Mouse (Mus musculus) frontal cortex, postnatal 36 days (tissue): ENCODE data around the gene Phf12.

Experiments used
- DNase-seq, 2 experiments: peaks; one replicate each; pipeline ENCODE4 v3.0.0; 2022; ENCODE audit warnings: low spot score in 2 of 2

Phf12 gene

GRCm38 (mm10) chr11:77970718-77971117 lies 11.8 kb upstream of the Phf12 start:
- no peak for DNase-seq

GRCm38 (mm10) chr11:77973520-77973919 lies 9.0 kb upstream of the Phf12 start:
- DNase-seq, result no peak

- DNase-seq, result no peak
Measured at GRCm38 (mm10) chr11:77974325-77974724, 8.2 kb upstream of the Phf12 start.

- DNase-seq, result no peak
Measured at GRCm38 (mm10) chr11:77975873-77976272, 6.7 kb upstream of the Phf12 start.

GRCm38 (mm10) chr11:77978161-77978560 lies 4.4 kb upstream of the Phf12 start:
- no peak for DNase-seq

- DNase-seq, result no peak
Measured at GRCm38 (mm10) chr11:77979221-77979809, 3.2 kb upstream of the Phf12 start.

GRCm38 (mm10) chr11:77980281-77981204 lies 2.0 kb upstream of the Phf12 start:
- peak; percentile 43 to 67 for DNase-seq

GRCm38 (mm10) chr11:77981609-77982440 lies 729 bp upstream of the Phf12 start:
- DNase-seq, result peak; percentile 96 to 99

GRCm38 (mm10) chr11:77983191-77983936 lies 810 bp downstream of the Phf12 start:
- DNase-seq, result peak; percentile 47 to 56

- peak; percentile 58 to 70 for DNase-seq
Measured at GRCm38 (mm10) chr11:77983937-77984835, 1.6 kb downstream of the Phf12 start.

GRCm38 (mm10) chr11:77984836-77985231 lies 2.3 kb downstream of the Phf12 start:
- DNase-seq, result peak; percentile 58 to 68

- DNase-seq, result no peak
Measured at GRCm38 (mm10) chr11:77985541-77986065, 3.0 kb downstream of the Phf12 start.

- peak; percentile 49 to 67 for DNase-seq
Measured at GRCm38 (mm10) chr11:77989071-77989690, 6.6 kb downstream of the Phf12 start.

GRCm38 (mm10) chr11:77995556-77995955 lies 13.0 kb downstream of the Phf12 start:
- no peak for DNase-seq

GRCm38 (mm10) chr11:78006446-78006845 lies 23.9 kb downstream of the Phf12 start:
- DNase-seq, result no peak

- peak; percentile 74 to 79 for DNase-seq
Measured at GRCm38 (mm10) chr11:78019676-78020075, 37.1 kb downstream of the Phf12 start.

GRCm38 (mm10) chr11:78023607-78024006 lies 41.1 kb downstream of the Phf12 start:
- DNase-seq, result no peak

- DNase-seq, result no peak
Measured at GRCm38 (mm10) chr11:78029240-78029639, 46.7 kb downstream of the Phf12 start.

GRCm38 (mm10) chr11:78030600-78030999 lies 48.0 kb downstream of the Phf12 start:
- no peak for DNase-seq

GRCm38 (mm10) chr11:78031389-78031788 lies 48.8 kb downstream of the Phf12 start:
- no peak for DNase-seq
